Mouse (Mus musculus) cerebellum, adult 2 months (tissue): ENCODE measurements around the gene Cps1. TPM values are rescaled to one million over a fixed set of nuclear protein-coding genes. Genes with fewer than 3 reads are reported as not detected.

Experiments used
- DNase-seq, 2 experiments: peaks; one replicate each; pipeline ENCODE4 v3.0.0; 2021
- H3K27ac ChIP-seq: fragments of 200-500 bp; 2 replicates; pipeline ENCODE4 v1.5.1; 2012; ENCODE audit warnings: low read length, control low read depth, inconsistent platforms; ENCODE audit not compliant: insufficient read depth
- H3K27me3 ChIP-seq: fragments of 200-500 bp; 2 replicates; pipeline ENCODE4 v1.6.1; 2012; ENCODE audit warnings: inconsistent platforms, mild to moderate bottlenecking, low read length, moderate library complexity; ENCODE audit not compliant: control insufficient read depth, insufficient read depth
- H3K4me1 ChIP-seq: fragments of 200-500 bp; 2 replicates; pipeline ENCODE4 v1.6.1; 2011; ENCODE audit warnings: low read length; ENCODE audit not compliant: control insufficient read depth, insufficient read depth
- H3K4me3 ChIP-seq: fragments of 200-500 bp; replicated peaks from 2 replicates; pipeline ENCODE3; 2011; ENCODE audit warnings: mild to moderate bottlenecking, low read depth, low read length, control low read depth; ENCODE audit not compliant: insufficient read depth
- CTCF ChIP-seq: fragments of 200-500 bp; IDR thresholded peaks from 2 replicates; pipeline ENCODE4 v1.5.1; 2011; ENCODE audit warnings: low read depth, mild to moderate bottlenecking, control low read depth, low read length, moderate library complexity, borderline replicate concordance; ENCODE audit not compliant: insufficient read depth
- POLR2A ChIP-seq: fragments of 200-500 bp; IDR thresholded peaks from 2 replicates; pipeline ENCODE4 v1.6.1; 2011; ENCODE audit warnings: low read length, control low read depth, borderline replicate concordance; ENCODE audit not compliant: insufficient read depth
- WGBS: fragments of 180-500 bp; shearing (Covaris S2); methylation state at CpG from one replicate; pipeline ENCODE4 v1.1.7; 2018; 5-methylcytosine and 5-hydroxymethylcytosine counted together
- polyA plus RNA-seq: library from polyadenylated mRNA; depleted of rRNA; stranded (reverse); fragments of >200 nt; gene quantifications from 2 replicates; pipeline ENCODE4 v1.2.3, GENCODE M21; 2012; rRNA removed

The Cps1 gene
- 0.31 and 0.43 TPM in 2 replicates for polyA plus RNA-seq

- Histone ChIP-seq H3K27ac (no peak within 1 kb of the TSS), H3K4me3 (no peak within 1 kb of the TSS), H3K27me3 (no peaks in the 10 kb centered on the region), H3K4me1 (no peaks in the 10 kb centered on the region)
- no peak for TF ChIP-seq POLR2A
- no peak for TF ChIP-seq CTCF
- DNase-seq: no peak
- WGBS: 81% methylated on average over 3 of the region's 3 CpGs
Observed at GRCm38 (mm10) chr1:67122797-67123196, at the start of gene Cps1. Cps1 (plus strand) TSS chr1:67123026.

GRCm38 (mm10) chr1:67077739-67078138 lies 45.1 kb upstream of the Cps1 start:
- TF ChIP-seq POLR2A (no peak), CTCF (no peak)
- DNase-seq: no peak
- Histone ChIP-seq H3K27me3 (no peaks in the 10 kb centered on the region), H3K4me1 (no peaks in the 10 kb centered on the region), H3K4me3 (no peak overlapping the region), H3K27ac (no peak overlapping the region)
- WGBS: 63% methylated on average over 2 of the region's 2 CpGs

- WGBS: 24% methylated on average over 2 of the region's 2 CpGs
- Histone ChIP-seq H3K4me3 (no peak overlapping the region), H3K27ac (no peak overlapping the region), H3K27me3 (no peaks in the 10 kb centered on the region), H3K4me1 (no peaks in the 10 kb centered on the region)
- TF ChIP-seq POLR2A (no peak), CTCF (no peak)
- DNase-seq: no peak
Observed at GRCm38 (mm10) chr1:67078666-67079065, 44.2 kb upstream of the Cps1 start.

- no peak for DNase-seq
- H3K4me1 ChIP-seq: no peaks in the 10 kb centered on the region
- no peak overlapping the region for H3K4me3 ChIP-seq
- no peaks in the 10 kb centered on the region for H3K27me3 ChIP-seq
- TF ChIP-seq POLR2A (no peak), CTCF (no peak)
- H3K27ac ChIP-seq: no peak overlapping the region
- WGBS: 78% methylated on average over 7 of the region's 7 CpGs
Observed at GRCm38 (mm10) chr1:67079146-67079545, 43.7 kb upstream of the Cps1 start.

- no peak overlapping the region for H3K4me3 ChIP-seq
Observed at GRCm38 (mm10) chr1:67092473-67092872, 30.4 kb upstream of the Cps1 start.

GRCm38 (mm10) chr1:67099215-67099614 lies 23.6 kb upstream of the Cps1 start:
- H3K27ac ChIP-seq: no peak overlapping the region
- H3K27me3 ChIP-seq: no peaks in the 10 kb centered on the region
- 88% methylated on average over 1 of the region's 1 CpGs for WGBS
- no peak for DNase-seq
- TF ChIP-seq POLR2A: no peak
- TF ChIP-seq CTCF: no peak
- no peak overlapping the region for H3K4me3 ChIP-seq
- no peaks in the 10 kb centered on the region for H3K4me1 ChIP-seq

More at GRCm38 (mm10) chr1:67092473-67092872, 30.4 kb upstream of the Cps1 start:
- no peaks in the 10 kb centered on the region for H3K27me3 ChIP-seq
- H3K27ac ChIP-seq: no peak overlapping the region
- no peak for TF ChIP-seq CTCF
- TF ChIP-seq POLR2A: no peak
- H3K4me1 ChIP-seq: no peaks in the 10 kb centered on the region
- WGBS: 74% methylated on average over 1 of the region's 1 CpGs
- no peak for DNase-seq

- no peak for DNase-seq
- no peak overlapping the region for H3K4me3 ChIP-seq
- TF ChIP-seq POLR2A: no peak
- TF ChIP-seq CTCF: no peak
- WGBS: 55% methylated on average over 12 of the region's 12 CpGs
- H3K27ac ChIP-seq: no peak overlapping the region
- H3K27me3 ChIP-seq: no peaks in the 10 kb centered on the region
- H3K4me1 ChIP-seq: no peaks in the 10 kb centered on the region
Observed at GRCm38 (mm10) chr1:67103476-67104248, 19.2 kb upstream of the Cps1 start.

GRCm38 (mm10) chr1:67111621-67112298 lies 11.1 kb upstream of the Cps1 start:
- TF ChIP-seq CTCF: no peak
- TF ChIP-seq POLR2A: no peak
- H3K4me1 ChIP-seq: no peaks in the 10 kb centered on the region
- WGBS: 92% methylated on average over 3 of the region's 3 CpGs
- no peak for DNase-seq
- H3K27me3 ChIP-seq: no peaks in the 10 kb centered on the region
- H3K27ac ChIP-seq: no peak overlapping the region
- H3K4me3 ChIP-seq: no peak overlapping the region
